18 mouse cellular contexts compared by ENCODE assay signal in the genomic region with DNA sequence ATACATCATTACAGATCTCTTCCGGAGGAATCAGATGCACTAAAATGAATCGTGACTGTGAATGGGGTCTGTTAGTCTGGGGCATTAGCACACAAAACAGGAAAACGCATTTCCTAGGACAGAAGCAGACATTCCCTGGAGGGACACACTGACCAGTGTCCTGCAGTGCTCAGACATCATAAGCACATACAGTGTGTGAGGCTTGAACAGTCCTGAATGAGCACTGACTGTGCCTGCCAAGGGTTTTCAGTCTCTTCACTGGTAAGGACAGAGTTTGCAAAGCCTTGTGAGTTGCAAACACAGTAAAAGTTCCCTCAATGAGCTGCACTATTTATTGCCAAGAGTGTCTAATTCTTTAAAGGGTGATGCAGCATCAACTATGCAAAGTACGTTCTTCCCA.
"Had no signal": no experiment of that assay in that cellular context is flagged by ENCODE, and none has a peak within 500 bp of the region (broad histone marks: within the 10 kb centered on the region; RNA-seq: fewer than 3 reads in every experiment).

No protein-coding gene starts in this region.

- H3K9ac ChIP-seq: lung, embryonic 14.5 days; midbrain, embryonic 12.5 days; neural tube, embryonic 12.5 days; neural tube, embryonic 15.5 days had no signal

- H3K4me3 ChIP-seq: midbrain, embryonic 10.5 days; midbrain, embryonic 12.5 days; myocyte; neural tube, embryonic 12.5 days; neural tube, embryonic 15.5 days had no signal

- H3K4me2 ChIP-seq: lung, embryonic 14.5 days; midbrain, embryonic 12.5 days; neural tube, embryonic 12.5 days; neural tube, embryonic 15.5 days had no signal

- H3K27me3 ChIP-seq: midbrain, embryonic 12.5 days; neural tube, embryonic 12.5 days; neural tube, embryonic 15.5 days had no signal

- H3K36me3 ChIP-seq: midbrain, embryonic 10.5 days; midbrain, embryonic 12.5 days; neural tube, embryonic 12.5 days; neural tube, embryonic 15.5 days had no signal

- H3K9me3 ChIP-seq: midbrain, embryonic 10.5 days; midbrain, embryonic 12.5 days; neural tube, embryonic 12.5 days; neural tube, embryonic 15.5 days had no signal

- H3K4me1 ChIP-seq: midbrain, embryonic 10.5 days; midbrain, embryonic 12.5 days; neural tube, embryonic 12.5 days had no signal

- H3K27ac ChIP-seq: midbrain, embryonic 10.5 days; midbrain, embryonic 12.5 days; neural tube, embryonic 12.5 days; neural tube, embryonic 15.5 days had no signal

- DNase-seq: lung, adult 18-20 months; lung, embryonic 14.5 days; lung, postnatal 10 days; lung, postnatal 4 days; midbrain, embryonic 14.5 days; retina, postnatal 1 day; right cerebral cortex, adult 18-20 months; right cerebral cortex, postnatal 25 days; right cerebral cortex, postnatal 4 days; spleen, adult 18-20 months; thymus, adult 18-20 months; thymus, postnatal 14 days; thymus, postnatal 36 days had no signal
